Mouse (Mus musculus): ENCODE measurements around the gene Cnnm4.

- TF ChIP-seq POLR2A (IDR thresholded peaks at IDR 0.05; ENCODE audit: extremely low read depth, insufficient read depth, low read length) (no peak), CTCF (IDR thresholded peaks at IDR 0.05; ENCODE audit: low read depth, low read length) (no peak)
Observed at GRCm38 (mm10) chr1:36475480-36476110, 4.2 kb downstream of the Cnnm4 start.

Data from liver, adult 2 months (tissue).